Mouse (Mus musculus) limb, embryonic 14.5 days (tissue): ENCODE measurements at regions not wholly inside any gene's neighbourhood (a gene's known extent, or its start where the extent isn't known, plus 50 kb on each side); places are given as distances from the start of the nearest gene placed in this dataset.

Experiments used
- ATAC-seq: fragments of 200-750 bp; cut with Nextera tagmentation; 2 replicates; pipeline ENCODE4 v1.8.0; 2017; ENCODE audit warnings: low read depth, moderate number of reproducible peaks, moderate TSS enrichment; ENCODE audit not compliant: low FRiP score
- DNase-seq: peaks from one replicate; pipeline ENCODE4 v3.0.0-alpha.2; 2015; ENCODE audit warnings: low spot score
- H3K27ac ChIP-seq: fragments of 300-500 bp; sonication (generic); replicated peaks from 2 replicates; pipeline ENCODE4 v1.5.1; 2014; ENCODE audit warnings: low read depth, mild to moderate bottlenecking, low read length, moderate library complexity, mixed read lengths
- H3K27me3 ChIP-seq: fragments of 300-500 bp; sonication (generic); 2 replicates; pipeline ENCODE4 v1.6.1; 2014; ENCODE audit warnings: low read length, mixed read lengths; ENCODE audit not compliant: control insufficient read depth, insufficient read depth
- H3K36me3 ChIP-seq: fragments of 300-500 bp; sonication (generic); 2 replicates; pipeline ENCODE4 v1.6.1; 2014; ENCODE audit warnings: mild to moderate bottlenecking, low read length, moderate library complexity, mixed read lengths; ENCODE audit not compliant: control insufficient read depth, insufficient read depth
- H3K4me1 ChIP-seq: fragments of 300-500 bp; sonication (generic); 2 replicates; pipeline ENCODE4 v1.6.1; 2014; ENCODE audit warnings: antibody characterized with exemption, low read length, mixed read lengths; ENCODE audit not compliant: control insufficient read depth, insufficient read depth
- H3K4me2 ChIP-seq: fragments of 300-500 bp; sonication (generic); replicated peaks from 2 replicates; pipeline ENCODE4 v1.6.1; 2014; ENCODE audit warnings: low read depth, mild to moderate bottlenecking, low read length, moderate library complexity; ENCODE audit not compliant: severe bottlenecking
- H3K4me3 ChIP-seq: fragments of 300-500 bp; sonication (generic); replicated peaks from 2 replicates; pipeline ENCODE4 v1.5.1; 2014; ENCODE audit warnings: low read length
- H3K9ac ChIP-seq: fragments of 300-500 bp; sonication (generic); 2 replicates; pipeline ENCODE4 v1.6.1; 2014; ENCODE audit warnings: mild to moderate bottlenecking, low read depth, low read length, moderate library complexity; ENCODE audit not compliant: severe bottlenecking
- H3K9me3 ChIP-seq: fragments of 300-500 bp; sonication (generic); 2 replicates; pipeline ENCODE4 v1.6.1; 2016; ENCODE audit warnings: low read length; ENCODE audit not compliant: control insufficient read depth
- POLR2A ChIP-seq: fragments of 200-500 bp; IDR thresholded peaks from 2 replicates; pipeline ENCODE4 v1.8.0; 2012; ENCODE audit warnings: inconsistent platforms, mild to moderate bottlenecking, moderate library complexity, borderline replicate concordance; ENCODE audit not compliant: insufficient read depth, insufficient read length; ENCODE audit errors: extremely low read depth
- WGBS: fragments of 180-500 bp; shearing (Covaris S2); extraction: QIAGEN DNeasy Blood & Tissue Kit; methylation state at CpG from one replicate; pipeline ENCODE4 v1.1.7; 2014; 5-methylcytosine and 5-hydroxymethylcytosine counted together

DNA sequence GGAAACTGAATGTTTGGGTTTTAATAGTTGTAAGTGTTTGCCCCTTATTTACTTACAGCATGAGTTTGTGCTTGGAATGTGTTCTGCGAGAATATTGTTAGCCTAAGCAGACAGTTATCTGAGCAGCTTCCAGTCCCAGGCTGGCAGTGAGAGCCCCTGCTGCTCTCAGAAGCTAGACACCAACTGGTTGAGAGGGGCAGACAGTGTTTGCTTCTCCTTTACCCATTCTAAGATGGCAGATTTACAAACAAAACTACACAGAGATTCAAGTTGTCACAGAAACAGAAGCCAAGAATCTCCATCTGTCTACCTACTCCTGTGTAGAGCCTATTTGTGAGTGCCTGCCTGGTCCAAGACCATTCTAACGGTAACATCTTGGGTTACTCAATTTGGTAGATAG is 122.4 kb upstream of the Tyw5 start:
- ATAC-seq (no peak), DNase-seq (no peak)
- H3K4me1 ChIP-seq: peaks cover 13% of the 10 kb centered on the region
- H3K4me2 ChIP-seq: no peak overlapping the region
- H3K9me3 ChIP-seq: no peaks in the 10 kb centered on the region
- no peaks in the 10 kb centered on the region for H3K36me3 ChIP-seq
- no peak overlapping the region for H3K4me3 ChIP-seq
- no peak overlapping the region for H3K27ac ChIP-seq
- WGBS: 77% methylated on average over 2 of the region's 2 CpGs
- no peaks in the 10 kb centered on the region for H3K27me3 ChIP-seq
- H3K9ac ChIP-seq: no peak overlapping the region
- no peak for TF ChIP-seq POLR2A

DNA sequence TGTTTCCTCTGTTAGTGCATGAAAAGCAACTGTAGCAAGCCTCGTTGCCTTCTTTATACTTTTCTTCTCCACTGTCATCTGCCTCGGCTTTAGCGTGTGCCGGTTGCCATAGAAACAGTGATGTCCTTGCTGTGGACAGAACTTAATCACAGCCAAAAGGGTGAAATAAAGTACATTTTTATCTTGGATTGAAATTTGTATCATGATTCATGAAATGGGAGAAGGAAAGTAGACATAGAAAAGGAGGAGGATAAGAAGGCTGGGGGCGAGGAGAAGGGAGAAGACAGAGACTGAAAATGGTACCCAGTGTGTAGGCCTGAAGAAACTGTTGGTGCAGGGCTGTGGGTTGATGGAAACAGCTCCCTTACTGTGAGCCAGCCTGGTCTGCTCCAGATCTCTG is 130.5 kb upstream of the Tyw5 start:
- Histone ChIP-seq H3K4me2 (no peak overlapping the region), H3K9me3 (no peaks in the 10 kb centered on the region), H3K4me3 (no peak overlapping the region), H3K9ac (no peak overlapping the region), H3K4me1 (0 out of 2 replicates have a peak, but pooled peaks cover 3% of the 10 kb centered on the region), H3K36me3 (no peaks in the 10 kb centered on the region), H3K27me3 (no peaks in the 10 kb centered on the region), H3K27ac (no peak overlapping the region)
- ATAC-seq: no peak
- TF ChIP-seq POLR2A: no peak
- DNase-seq: no peak
- WGBS: 76% methylated on average over 5 of the region's 5 CpGs

DNA sequence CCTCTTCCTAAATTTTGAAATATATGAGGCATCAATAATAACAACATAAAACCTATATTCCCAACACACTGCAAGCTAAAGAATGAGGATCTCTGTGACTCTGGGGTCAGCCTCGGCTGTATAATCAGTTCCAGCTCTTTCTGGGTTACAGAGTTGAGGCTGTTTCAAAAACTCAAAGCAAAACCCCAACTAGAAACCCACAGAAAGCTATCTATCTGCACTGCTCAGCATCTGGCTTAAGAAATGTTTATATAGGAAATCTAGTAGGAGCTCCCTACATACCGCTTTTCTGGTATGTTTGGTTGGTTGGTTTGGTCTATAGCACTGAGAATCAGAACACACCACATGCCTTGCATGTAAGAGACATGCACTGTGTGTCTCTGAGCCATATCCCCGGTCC is 137.8 kb upstream of the Tyw5 start:
- ATAC-seq (no peak), DNase-seq (no peak)
- 46% methylated on average over 3 of the region's 3 CpGs for WGBS
- H3K4me3 ChIP-seq: no peak overlapping the region
- H3K4me2 ChIP-seq: no peak overlapping the region
- peaks cover 15% of the 10 kb centered on the region for H3K4me1 ChIP-seq
- H3K27me3 ChIP-seq: no peaks in the 10 kb centered on the region
- no peak overlapping the region for H3K9ac ChIP-seq
- TF ChIP-seq POLR2A: no peak
- H3K27ac ChIP-seq: no peak overlapping the region
- no peaks in the 10 kb centered on the region for H3K9me3 ChIP-seq
- H3K36me3 ChIP-seq: no peaks in the 10 kb centered on the region

DNA sequence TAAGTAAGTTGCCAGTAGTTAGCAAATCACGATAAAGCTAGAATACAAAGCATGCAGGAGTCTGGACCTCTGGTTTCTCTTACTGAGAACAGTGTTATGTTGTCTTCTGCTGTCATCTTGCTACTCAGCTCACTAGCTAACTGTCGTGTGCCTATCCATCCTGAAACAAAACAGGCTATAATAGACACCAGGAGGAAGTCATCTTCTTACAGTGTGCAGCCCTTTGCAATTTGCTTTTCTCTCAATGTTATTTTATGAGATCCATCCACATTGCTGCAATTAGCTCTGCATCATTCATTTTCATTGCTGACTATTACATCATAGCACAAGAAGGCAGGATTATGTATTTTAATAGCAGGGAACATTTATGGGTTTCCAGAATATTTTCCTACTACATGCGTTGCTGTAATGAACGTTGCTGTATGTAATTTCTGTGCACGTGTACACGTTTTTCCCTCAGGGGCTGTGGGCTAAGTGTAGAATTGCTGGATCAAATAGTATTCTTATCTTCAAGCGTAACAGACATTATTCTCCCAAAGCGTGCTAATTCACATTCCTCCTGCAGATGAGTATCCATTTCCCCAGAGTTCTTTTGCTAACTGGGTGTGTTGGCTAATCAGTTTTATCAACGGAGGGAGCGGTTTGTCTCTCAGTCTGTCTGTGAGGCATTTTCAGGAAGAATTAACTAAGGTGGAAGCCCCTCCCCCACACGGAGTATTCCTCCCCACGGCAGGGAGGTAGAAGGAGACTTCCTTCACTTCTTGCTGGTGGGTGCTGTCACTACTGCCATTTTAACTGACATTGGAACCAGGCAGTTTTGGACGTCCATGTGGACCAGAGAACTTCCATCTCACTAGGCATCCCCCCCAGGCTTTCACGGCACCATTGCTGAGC is 139.1 kb upstream of the Tyw5 start:
- WGBS: 41% methylated on average over 14 of the region's 14 CpGs
- no peak for TF ChIP-seq POLR2A
- no peaks in the 10 kb centered on the region for H3K27me3 ChIP-seq
- peaks cover 15% of the 10 kb centered on the region for H3K4me1 ChIP-seq
- ATAC-seq: peak; percentile 44; the same call in 1 of the 2 replicates
- H3K9me3 ChIP-seq: no peaks in the 10 kb centered on the region
- no peak overlapping the region for H3K9ac ChIP-seq
- DNase-seq: peak; percentile 38
- H3K4me2 ChIP-seq: no peak overlapping the region
- H3K4me3 ChIP-seq: no peak overlapping the region
- H3K36me3 ChIP-seq: no peaks in the 10 kb centered on the region
- no peak overlapping the region for H3K27ac ChIP-seq

DNA sequence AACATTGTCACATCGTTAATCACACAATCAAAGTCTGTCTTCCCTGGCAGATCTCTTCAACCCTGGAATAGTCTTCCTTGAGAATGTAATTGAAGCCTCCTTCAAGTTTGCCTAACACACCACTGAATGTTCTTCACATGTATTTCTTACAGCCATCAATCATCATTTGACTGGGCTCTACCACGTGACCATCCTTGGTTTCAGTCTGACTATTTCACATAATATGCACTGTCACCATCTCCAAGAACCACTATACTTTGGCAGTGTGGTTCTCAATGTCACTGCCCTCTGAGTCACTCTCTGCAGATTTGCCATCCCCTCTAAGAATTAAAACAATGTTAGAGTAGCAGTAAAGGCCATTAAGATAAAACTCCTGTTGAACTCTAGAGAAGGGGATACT is 154.6 kb upstream of the Tyw5 start:
- TF ChIP-seq POLR2A: no peak
- Histone ChIP-seq H3K9ac (no peak overlapping the region), H3K9me3 (no peaks in the 10 kb centered on the region), H3K4me3 (no peak overlapping the region), H3K4me1 (no peaks in the 10 kb centered on the region), H3K27me3 (no peaks in the 10 kb centered on the region), H3K27ac (no peak overlapping the region), H3K4me2 (no peak overlapping the region), H3K36me3 (no peaks in the 10 kb centered on the region)
- 80% methylated on average over 2 of the region's 2 CpGs for WGBS
- ATAC-seq (no peak), DNase-seq (no peak)
